ENCODE assay signal across 7 mouse cellular contexts in the genomic region with DNA sequence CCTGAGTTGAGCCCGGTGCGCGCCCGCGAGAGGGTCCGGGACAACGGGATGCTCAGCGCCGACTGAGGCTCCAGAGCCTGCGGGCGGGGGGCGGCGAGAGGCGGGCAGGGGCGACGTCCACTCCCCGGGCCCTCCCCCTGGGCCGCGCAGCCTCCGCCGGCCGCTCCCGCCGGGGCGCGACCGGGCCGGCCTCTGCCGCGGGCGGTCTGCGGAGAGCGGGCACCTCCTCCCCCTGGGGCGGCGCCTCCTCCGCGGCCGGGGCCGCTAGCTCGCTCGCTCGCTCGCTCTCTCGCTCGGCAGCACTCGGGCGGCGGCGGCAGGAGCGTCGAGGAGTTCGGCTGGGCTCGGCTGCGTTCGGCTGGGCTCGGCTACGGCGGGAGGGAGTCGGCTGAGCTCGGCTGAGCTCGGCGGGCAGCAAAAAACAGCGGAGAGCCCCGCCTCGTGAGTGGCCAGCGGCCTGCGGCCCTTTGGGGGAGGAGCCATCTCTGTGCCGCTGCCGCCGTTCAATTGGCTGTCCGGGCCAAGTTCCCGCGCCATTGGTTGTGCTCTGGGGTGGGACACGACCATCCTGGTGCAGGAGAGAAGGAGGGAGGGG. TPM values are rescaled to one million over a fixed set of nuclear protein-coding genes. Genes with fewer than 3 reads are reported as not detected.
A peak's percentile ranks its signal among the peaks of the same experiment; 100 is the strongest.
DNase-seq lines count a peak whose midpoint lies in the region; ATAC-seq lines count a peak whose summit lies in the region.

Gene Enho, minus strand, starts transcription at position 412 of the 595 bp plus-strand sequence.

- H3K9ac ChIP-seq in embryonic facial prominence, embryonic 11.5 days (replicated peaks; ENCODE audit: low read length): peak within 1 kb of the TSS; percentile 78
- H3K9ac ChIP-seq in midbrain, embryonic 12.5 days (replicated peaks): peak within 1 kb of the TSS; percentile 95

- H3K4me3 ChIP-seq in embryonic facial prominence, embryonic 11.5 days (ENCODE audit: low read depth, low read length): peak within 1 kb of the TSS; percentile 51
- H3K4me3 ChIP-seq in midbrain, embryonic 12.5 days: peak within 1 kb of the TSS; percentile 78

- no peaks in the 10 kb centered on the region for H3K9me3 ChIP-seq in embryonic facial prominence, embryonic 11.5 days (replicated peaks; ENCODE audit: control insufficient read depth, low read length)
- 0 out of 2 replicates have a peak, but pooled peaks cover 3% of the 10 kb centered on the region for H3K9me3 ChIP-seq in midbrain, embryonic 12.5 days

- peak within 1 kb of the TSS; percentile 71 for H3K4me2 ChIP-seq in embryonic facial prominence, embryonic 11.5 days (ENCODE audit: low read depth, low read length)
- H3K4me2 ChIP-seq in midbrain, embryonic 12.5 days (replicated peaks): peak within 1 kb of the TSS; percentile 78

- H3K27me3 ChIP-seq in embryonic facial prominence, embryonic 11.5 days (ENCODE audit: control insufficient read depth, insufficient read depth, low read length): no peaks in the 10 kb centered on the region; the same call in 1 of the 2 replicates
- peaks cover 21% of the 10 kb centered on the region for H3K27me3 ChIP-seq in midbrain, embryonic 12.5 days

- 0 out of 2 replicates have a peak within 1 kb of the TSS, but pooled peaks have one; percentile 48 for H3K27ac ChIP-seq in embryonic facial prominence, embryonic 11.5 days (replicated peaks; ENCODE audit: low read depth, low read length)
- H3K27ac ChIP-seq in midbrain, embryonic 12.5 days (replicated peaks): peak within 1 kb of the TSS; percentile 92

- peaks cover 18% of the 10 kb centered on the region for H3K4me1 ChIP-seq in embryonic facial prominence, embryonic 11.5 days (ENCODE audit: control insufficient read depth, insufficient read depth, low read length)
- peaks cover 44% of the 10 kb centered on the region for H3K4me1 ChIP-seq in midbrain, embryonic 12.5 days

- peak; percentile 92 for ATAC-seq in embryonic facial prominence, embryonic 11.5 days (replicated peaks; ENCODE audit: insufficient number of reproducible peaks, low FRiP score, low TSS enrichment, low read depth)
- ATAC-seq in granulocyte monocyte progenitor cell, adult 5-6 weeks (replicated peaks; ENCODE audit: poor library complexity, severe bottlenecking): peak; percentile 97
- ATAC-seq in midbrain, embryonic 12.5 days (ENCODE audit: low FRiP score, low read depth): peak; percentile 91

- intact Hi-C loops in left cerebral cortex, postnatal 4 days (cut with DNase I): no loop called here

- WGBS in embryonic facial prominence, embryonic 11.5 days: under 1% methylated on average over 54 of the region's 74 CpGs
- WGBS in midbrain, embryonic 12.5 days: under 1% methylated on average over 43 of the region's 74 CpGs

- H3K36me3 ChIP-seq in embryonic facial prominence, embryonic 11.5 days (replicated peaks; ENCODE audit: control insufficient read depth, insufficient read depth, low read depth, low read length): no peaks in the 10 kb centered on the region
- H3K36me3 ChIP-seq in midbrain, embryonic 12.5 days: peaks cover 7% of the 10 kb centered on the region; the same call in 1 of the 2 replicates

- peak; percentile 97 for DNase-seq in adrenal gland, postnatal 14 days
- DNase-seq in embryonic facial prominence, embryonic 11.5 days (ENCODE audit: low spot score): peak; percentile 96
- peak; percentile 93 for DNase-seq in kidney, adult 11 months
- DNase-seq in left cerebral cortex, postnatal 4 days: peak; percentile 96
- peak; percentile 91 for DNase-seq in skeletal muscle tissue, adult 2 months (ENCODE audit: low read depth, low spot score)

RNA-seq across cellular contexts. Expression of gene Enho, which starts in this region (rescaled TPM):
- total RNA-seq in adrenal gland, postnatal 14 days (2021): 3.5 and 6.9 TPM in 2 replicates
- polyA plus RNA-seq in embryonic facial prominence, embryonic 11.5 days (2014; fragmentation: Nextera tagmentation; extraction: Ambion mirVana): 19.9 and 24.5 TPM in 2 replicates
- total RNA-seq in granulocyte monocyte progenitor cell, adult 5-6 weeks (2014; fragmentation: Nextera tagmentation): not detected in 2 replicates
- not detected in 2 replicates for total RNA-seq in granulocyte monocyte progenitor cell, adult 5-6 weeks (2017)
- 10 to 100 TPM; 70.3 to 78.4 TPM for total RNA-seq in left cerebral cortex, postnatal 4 days (2021)
- polyA plus RNA-seq in midbrain, embryonic 12.5 days (2016; fragmentation: Nextera tagmentation; extraction: Ambion mirVana): 59.3 and 65.4 TPM in 2 replicates

Comparison
In these comparisons a context has a peak if more than half of its experiments do, and no peak if none do; other contexts are left out.
1. Peak in every context shown above with its lines: DNase-seq, ATAC-seq, H3K4me3 ChIP-seq and H3K27ac ChIP-seq.
2. Peak in ATAC-seq in granulocyte monocyte progenitor cell, adult 5-6 weeks; RNA of the gene not detected or under 1 TPM.